Mouse (Mus musculus) lung, postnatal 0 days (tissue): Measurements from ENCODE around the gene H2-Q4.

Experiments
- CTCF ChIP-seq: IDR thresholded peaks from 2 replicates; pipeline ENCODE4 v1.5.1; 2016; ENCODE audit warnings: antibody characterized with exemption, mild to moderate bottlenecking
- EP300 ChIP-seq: IDR thresholded peaks from 2 replicates; pipeline ENCODE4 v1.6.1; 2016; ENCODE audit warnings: antibody characterized with exemption, mild to moderate bottlenecking, control low read depth

GRCm38 (mm10) chr17:35418772-35419171, 39.4 kb downstream of the H2-Q4 start:
- no peak for TF ChIP-seq EP300
- no peak for TF ChIP-seq CTCF
